Mouse (Mus musculus): ENCODE data around the gene Sfn. TPM values are rescaled to one million over a fixed set of nuclear protein-coding genes. Genes with fewer than 3 reads are reported as not detected.

The Sfn gene
- polyA plus RNA-seq, 1 experiment from 2014 or later = 18.6 TPM

Small RNA genes within 50 kb of the gene (microRNA-seq; reads per million reads assigned to microRNA genes)
- gene Gm23158 = not detected

Other genes with a start within 250 kb of the Sfn start
- 26.4 and 27.0 TPM in 2 replicates for gene Wdtc1, start 248.7 kb downstream of the Sfn start, polyA plus RNA-seq (2014; fragmentation: Nextera tagmentation; extraction: Ambion mirVana)
- gene Slc9a1, start 232.5 kb downstream of the Sfn start, polyA plus RNA-seq (2014; fragmentation: Nextera tagmentation; extraction: Ambion mirVana) = 6.9 TPM in 2 replicates
- 0.20 and 0.38 TPM in 2 replicates for gene Tent5b, start 122.0 kb downstream of the Sfn start, polyA plus RNA-seq (2014; fragmentation: Nextera tagmentation; extraction: Ambion mirVana)
- gene Trnp1, start 103.6 kb downstream of the Sfn start, polyA plus RNA-seq (2014; fragmentation: Nextera tagmentation; extraction: Ambion mirVana) = 2.0 and 2.7 TPM in 2 replicates
- gene Kdf1, start 83.2 kb downstream of the Sfn start, polyA plus RNA-seq (2014; fragmentation: Nextera tagmentation; extraction: Ambion mirVana) = 1.4 and 2.1 TPM in 2 replicates
- gene Nudc, start 56.2 kb downstream of the Sfn start, polyA plus RNA-seq (2014; fragmentation: Nextera tagmentation; extraction: Ambion mirVana) = 301 and 305 TPM in 2 replicates
- not detected in 2 replicates for gene Nr0b2, start 48.8 kb downstream of the Sfn start, polyA plus RNA-seq (2014; fragmentation: Nextera tagmentation; extraction: Ambion mirVana)
- gene Gpatch3, start 27.4 kb downstream of the Sfn start, polyA plus RNA-seq (2014; fragmentation: Nextera tagmentation; extraction: Ambion mirVana) = 8.5 and 10.7 TPM in 2 replicates
- 24.6 and 31.9 TPM in 2 replicates for gene Gpn2, start 17.8 kb downstream of the Sfn start, polyA plus RNA-seq (2014; fragmentation: Nextera tagmentation; extraction: Ambion mirVana)
- 3.5 and 5.5 TPM in 2 replicates for gene Zdhhc18, start 48.0 kb upstream of the Sfn start, polyA plus RNA-seq (2014; fragmentation: Nextera tagmentation; extraction: Ambion mirVana)
- gene Pigv, start 70.5 kb upstream of the Sfn start, polyA plus RNA-seq (2014; fragmentation: Nextera tagmentation; extraction: Ambion mirVana) = 9.2 and 11.9 TPM in 2 replicates
- 42.5 and 43.1 TPM in 2 replicates for gene Arid1a, start 154.6 kb upstream of the Sfn start, polyA plus RNA-seq (2014; fragmentation: Nextera tagmentation; extraction: Ambion mirVana)

All from neural tube, embryonic 11.5 days (tissue).